Mouse (Mus musculus): ENCODE results near the gene Perm1.
A peak's percentile ranks its signal among the peaks of the same experiment; 100 is the strongest.

Perm1 gene

DNA sequence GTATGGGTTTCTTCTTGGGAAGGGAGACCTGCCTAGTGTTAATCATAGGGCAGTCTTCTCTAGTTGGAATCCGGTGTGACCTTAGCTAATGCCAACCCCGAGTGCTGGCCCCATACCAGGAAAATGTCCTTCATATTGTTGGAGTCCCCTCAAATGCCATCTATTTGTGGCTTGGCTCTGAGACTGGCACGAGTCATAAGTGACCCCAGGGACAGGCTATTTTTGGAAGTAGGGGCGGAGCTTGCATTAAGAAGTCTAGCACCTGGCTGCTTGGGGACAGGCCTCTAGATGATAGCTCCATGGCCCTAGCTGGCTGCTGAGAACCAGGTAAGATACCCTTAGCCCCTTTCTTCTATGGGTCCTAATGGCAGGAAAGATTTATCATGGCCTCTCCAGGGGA is at the start of gene Perm1:
TSS of gene Perm1 (plus strand) at position 220 of the 400 bp plus-strand sequence.
- DNase-seq (ENCODE audit: low spot score): no peak

DNA sequence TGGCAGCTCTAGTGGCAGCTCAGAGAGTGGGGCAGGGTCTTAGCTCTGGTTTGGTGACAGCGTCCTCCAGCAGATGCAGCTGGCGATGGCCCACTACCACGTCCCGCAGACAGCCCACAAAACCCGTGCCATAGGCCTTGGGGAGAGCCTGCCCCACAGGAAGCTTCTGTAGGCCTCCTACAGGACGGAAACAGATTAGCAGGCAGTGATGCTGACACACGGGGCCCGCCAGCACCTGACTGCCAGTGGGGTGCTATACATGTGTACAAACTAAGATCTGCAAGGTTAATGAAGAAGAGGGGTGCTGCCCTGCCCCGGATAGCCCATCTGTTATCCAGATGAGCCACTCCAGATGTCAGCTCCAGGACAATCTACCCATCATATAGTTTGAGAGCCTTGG is 49.2 kb upstream of the Perm1 start:
- no peak for DNase-seq (ENCODE audit: low spot score)

DNA sequence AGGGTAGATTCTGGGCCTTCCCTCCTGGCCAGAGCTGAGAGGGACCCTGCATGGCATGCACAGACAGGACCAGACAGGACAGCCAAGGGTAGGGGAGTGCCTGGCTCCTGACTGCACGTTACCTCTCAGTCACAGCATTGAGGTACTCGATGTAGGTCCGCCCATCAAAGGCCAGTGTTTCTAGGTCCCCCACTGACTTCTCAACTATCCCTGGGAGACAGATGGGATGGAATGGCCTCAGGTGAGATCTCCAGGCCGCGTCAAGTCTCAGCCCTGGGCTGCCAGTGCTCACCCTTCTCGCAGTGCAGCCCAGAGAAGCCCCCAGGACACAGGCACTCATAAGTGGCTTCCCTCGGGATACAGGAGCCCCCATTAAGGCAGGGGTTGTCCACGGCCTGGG is 47.1 kb upstream of the Perm1 start:
- DNase-seq (ENCODE audit: low spot score): no peak

DNA sequence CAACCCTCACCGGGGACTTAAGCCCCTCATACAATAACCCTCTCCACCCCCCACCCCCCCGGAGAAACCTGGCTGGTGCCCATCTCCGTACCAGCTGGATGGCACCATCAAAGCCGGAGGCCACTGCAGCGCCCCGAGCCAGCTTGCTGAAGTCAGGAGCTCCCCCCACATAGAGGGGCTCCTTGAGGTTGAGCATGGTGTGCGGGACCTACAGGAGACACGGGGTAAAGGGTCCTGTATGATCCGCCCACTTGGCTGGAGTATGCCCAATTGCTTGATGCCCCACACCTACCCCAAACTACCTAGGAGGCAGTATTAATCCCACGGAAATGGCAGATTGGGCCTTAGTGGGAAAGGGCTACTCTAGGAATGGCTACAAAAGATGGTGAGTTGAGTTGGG is 46.5 kb upstream of the Perm1 start:
- no peak for DNase-seq (ENCODE audit: low spot score)

DNA sequence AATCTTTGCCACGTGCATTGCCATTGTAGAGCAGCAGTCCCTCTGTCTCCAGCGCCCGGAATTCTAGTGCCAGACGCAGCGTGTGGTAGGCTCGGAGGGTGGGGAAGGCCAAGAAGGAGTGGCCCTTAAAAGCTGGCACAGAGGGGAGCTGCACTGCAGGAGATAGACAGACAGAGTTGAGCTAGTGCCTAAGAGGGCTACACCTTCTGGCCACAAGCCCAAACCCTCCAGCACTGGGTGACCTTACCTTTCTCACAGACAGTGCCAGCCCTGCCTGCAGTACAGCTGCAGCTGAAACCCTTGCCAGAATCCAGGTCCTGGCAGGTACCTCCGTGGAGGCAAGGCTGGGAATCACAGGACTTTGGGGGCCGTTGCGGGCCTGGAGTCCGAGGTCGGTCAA is 43.8 kb upstream of the Perm1 start:
- no peak for DNase-seq (ENCODE audit: low spot score)

DNA sequence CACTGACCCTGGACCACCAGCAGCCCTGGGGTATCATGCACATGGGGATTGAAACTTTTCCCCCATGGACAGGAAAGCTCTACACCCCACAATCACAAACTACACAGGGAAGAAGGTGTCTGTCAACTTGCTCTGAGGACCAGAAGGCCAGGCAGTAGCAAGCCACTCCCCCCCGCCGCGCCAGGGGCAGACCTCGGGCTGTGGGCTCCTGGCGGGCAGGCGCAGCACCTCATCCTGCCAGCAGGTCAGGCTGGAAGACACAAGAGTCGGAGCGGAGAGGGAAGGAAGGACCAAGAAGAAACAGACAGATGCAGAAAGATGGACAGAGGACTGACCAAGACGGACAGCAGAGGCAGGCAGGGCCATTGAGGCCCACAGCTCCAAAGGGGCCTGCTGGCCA is 38.0 kb upstream of the Perm1 start:
- no peak for DNase-seq (ENCODE audit: low spot score)

DNA sequence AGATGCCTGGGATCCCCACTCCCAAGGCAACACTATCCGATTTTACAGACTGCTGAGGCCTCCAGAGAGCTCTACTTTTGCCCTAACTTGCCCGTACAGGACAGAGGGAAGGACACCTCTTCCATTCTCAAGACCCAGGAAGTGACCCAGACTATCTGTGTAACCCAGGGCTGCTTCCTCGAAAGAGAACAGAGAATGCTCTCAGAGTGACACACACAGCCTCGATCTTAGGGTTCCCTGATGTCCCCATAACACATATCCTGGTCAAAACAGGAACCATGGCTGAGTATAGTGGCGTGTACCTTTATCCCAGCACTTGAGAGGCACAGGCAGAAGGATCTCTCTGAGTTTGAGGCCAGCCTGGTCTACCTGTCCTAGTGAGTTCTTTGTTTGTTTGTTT is 31.9 kb upstream of the Perm1 start:
- no peak for DNase-seq (ENCODE audit: low spot score)

DNA sequence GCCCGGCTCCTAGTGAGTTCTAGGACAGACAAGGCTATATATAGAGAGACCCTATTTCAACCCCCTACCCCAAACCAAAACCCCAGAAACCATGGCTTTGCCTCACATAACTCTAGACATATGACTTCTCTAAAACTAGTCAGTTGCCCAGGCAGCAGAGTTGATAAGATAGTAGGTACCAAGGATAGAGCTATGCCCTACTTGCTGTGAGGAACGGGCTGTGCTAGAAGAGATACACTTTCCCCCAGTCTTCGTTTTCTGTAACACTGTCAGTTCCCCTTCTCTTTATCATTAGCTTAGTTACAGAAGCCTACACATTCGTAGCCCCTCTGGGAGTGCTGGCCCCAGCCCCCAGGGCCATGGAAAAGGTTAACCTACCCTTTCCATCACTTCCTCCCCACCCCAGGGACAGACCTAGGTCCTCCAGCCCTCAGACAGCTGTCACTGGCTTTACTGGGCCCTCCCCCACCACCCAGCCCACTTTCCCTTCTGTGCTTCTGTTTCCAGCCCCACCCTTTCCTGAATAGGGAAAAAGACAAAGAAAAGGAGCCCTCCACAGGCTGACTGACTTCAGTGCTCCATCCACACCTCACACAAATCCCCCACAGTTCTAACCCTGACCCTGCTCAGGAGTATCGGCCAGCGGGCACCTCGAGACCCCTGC is 31.2 kb upstream of the Perm1 start:
- no peak for DNase-seq (ENCODE audit: low spot score)

DNA sequence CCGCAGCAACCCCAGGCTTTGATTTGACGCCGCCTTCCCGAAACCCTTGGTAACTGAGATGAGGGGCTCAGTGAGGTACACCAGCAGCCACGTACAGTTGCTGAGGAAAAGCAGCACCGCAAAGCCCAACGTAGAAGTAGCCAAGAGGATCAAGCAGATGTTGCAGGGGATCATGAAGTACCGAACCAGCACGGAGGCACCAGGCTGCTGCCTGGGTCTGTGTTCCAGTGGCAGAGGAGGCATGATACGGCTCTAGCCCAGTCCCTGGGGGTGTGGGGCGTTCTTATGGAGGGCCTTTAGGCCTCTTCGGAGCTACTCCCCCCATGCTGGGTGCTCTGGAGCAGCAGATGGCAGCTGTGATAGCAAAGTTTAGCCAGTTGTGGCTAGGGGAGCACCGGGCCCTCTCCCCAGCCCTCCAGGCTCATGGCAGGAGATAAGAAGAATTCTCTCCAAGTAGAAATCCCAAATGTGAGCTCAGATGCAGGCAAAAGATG is 30.2 kb upstream of the Perm1 start:
- DNase-seq (ENCODE audit: low spot score): no peak

DNA sequence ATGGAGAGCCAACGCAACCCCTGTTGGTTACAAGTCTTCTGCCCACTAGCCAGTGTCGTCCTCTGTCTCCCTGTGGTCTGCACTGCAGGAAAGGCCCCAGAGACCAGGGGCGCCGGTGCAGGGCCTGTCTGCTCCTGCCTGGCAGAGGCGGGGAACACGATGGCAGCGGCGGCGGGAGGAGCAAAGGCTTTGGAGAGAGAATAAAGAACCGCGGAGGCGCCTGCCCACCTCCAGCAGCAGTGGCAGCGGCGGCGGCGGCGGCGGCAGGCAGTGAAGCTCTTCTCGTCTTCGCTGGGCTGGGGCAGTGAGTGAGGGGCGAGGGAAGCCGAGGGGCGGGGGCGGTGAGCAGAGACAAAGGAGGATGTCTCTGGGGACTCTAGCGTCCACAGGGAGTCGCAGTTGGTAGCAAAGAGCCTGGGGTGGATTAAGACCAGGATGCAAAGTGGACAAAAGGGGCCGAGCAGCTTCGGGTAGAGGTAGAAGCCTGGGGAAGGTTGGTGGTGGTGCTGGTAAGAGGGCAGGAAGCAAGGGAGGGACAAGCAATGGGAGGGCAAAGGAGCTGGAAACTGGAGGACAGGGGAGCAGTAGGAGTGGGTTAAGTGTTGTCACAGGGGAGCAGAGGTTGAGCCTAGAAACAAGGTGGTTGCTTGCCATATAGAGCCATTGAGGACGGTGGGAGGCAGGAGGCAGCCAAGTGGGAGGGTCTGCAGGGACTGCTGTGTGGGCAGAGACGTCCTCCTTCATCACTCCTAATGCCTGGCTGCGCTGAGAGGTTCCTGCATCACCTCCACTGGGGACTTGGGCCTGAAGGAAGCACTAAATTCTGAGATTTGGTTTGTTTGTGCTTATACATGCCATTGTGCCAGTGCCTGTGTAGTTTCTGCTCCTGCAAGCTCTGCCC is 29.5 kb upstream of the Perm1 start:
- DNase-seq (ENCODE audit: low spot score): no peak

DNA sequence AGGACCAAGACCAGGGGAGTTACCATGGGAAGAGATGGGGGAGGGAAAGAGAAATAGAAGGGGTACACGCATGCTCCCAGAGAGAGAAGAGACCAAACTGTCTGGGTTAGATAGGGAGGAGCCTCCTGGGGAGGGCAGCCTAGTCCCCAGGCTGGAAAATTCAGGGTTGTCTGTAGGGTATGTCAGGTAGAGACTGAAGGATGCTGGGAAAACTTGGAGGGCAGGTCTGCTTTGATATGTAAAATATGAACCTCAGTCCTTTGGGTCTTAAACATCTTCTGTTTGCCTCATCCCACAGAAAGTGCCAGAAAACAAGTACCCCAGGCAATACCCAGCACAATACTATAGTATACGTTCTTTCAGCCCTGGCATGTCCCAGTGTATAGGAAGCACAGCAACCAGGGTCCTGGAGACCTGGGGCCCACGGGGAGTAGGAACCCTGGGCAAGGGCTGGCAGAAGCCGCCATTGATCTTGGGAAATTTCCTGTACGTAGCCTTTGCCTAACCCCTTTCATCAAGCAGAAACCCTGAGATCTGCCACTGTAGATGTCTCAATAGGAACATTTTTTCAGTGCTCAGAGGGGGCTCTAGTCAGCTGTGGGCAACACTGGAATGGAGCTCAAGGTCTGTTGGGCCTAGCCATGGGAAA is 27.4 kb upstream of the Perm1 start:
- no peak for DNase-seq (ENCODE audit: low spot score)

DNA sequence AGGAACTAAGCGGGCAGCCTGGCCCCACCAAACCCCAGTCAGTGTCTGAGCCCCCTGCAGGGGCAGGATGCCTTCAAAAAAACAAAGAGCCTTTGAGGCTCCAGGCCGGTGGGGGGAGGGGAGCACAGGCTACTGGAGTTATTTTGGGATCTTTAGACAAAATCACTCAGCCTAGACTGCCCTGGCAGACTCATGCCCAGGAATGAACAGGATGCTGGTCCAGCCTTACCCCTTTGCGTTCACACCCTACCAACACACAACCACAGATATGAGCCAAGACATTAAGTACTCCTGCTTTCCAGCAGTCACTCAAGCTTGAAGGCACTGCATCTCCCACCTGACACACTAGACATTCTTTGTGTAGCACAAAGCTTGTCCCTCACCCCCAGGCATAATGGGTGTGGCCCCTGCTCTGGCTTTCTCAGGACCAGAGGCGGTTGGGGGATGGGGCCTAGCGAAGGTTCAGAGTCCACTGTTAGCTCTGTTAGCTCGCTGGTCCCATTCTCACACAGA is 26.8 kb upstream of the Perm1 start:
- DNase-seq (ENCODE audit: low spot score): no peak

DNA sequence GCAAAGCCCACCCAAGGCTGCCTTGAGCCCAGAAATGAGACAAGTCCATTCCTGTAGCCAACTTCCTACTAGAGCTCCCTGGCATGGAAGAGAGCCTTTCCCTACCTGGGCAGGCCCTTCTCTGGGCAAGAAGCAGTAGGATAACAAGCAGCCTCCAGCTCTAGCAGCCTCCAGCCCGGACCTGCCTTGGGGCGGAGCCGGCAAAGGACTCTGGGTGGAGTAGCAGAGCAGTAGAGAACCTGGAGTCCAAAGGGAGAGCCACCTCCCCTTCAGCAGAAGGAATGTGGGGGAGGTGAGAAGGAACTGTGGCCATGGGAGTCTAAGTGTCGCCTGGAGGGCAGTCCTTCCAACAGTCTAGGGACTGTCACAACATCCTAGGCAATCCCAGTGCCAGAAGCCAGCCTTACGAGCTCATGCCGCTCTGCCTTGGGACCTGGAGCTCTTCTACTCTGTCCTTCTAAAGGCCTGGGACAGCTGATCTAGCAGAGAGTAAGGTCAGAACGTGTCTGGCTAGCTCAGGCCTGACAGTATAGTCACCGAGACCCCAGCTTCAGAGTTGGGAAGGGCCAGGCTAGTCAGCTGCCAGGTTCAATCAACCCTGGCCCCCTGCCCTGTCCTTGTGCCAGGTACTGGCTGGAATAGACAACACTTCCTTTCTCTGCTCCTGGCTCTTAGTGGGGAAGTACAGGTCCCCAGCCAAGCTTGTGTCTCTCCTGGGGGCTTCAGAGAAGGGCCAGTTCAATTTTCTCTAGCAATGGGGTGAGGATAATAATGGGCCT is 23.1 kb upstream of the Perm1 start:
- DNase-seq (ENCODE audit: low spot score): peak; percentile 40

DNA sequence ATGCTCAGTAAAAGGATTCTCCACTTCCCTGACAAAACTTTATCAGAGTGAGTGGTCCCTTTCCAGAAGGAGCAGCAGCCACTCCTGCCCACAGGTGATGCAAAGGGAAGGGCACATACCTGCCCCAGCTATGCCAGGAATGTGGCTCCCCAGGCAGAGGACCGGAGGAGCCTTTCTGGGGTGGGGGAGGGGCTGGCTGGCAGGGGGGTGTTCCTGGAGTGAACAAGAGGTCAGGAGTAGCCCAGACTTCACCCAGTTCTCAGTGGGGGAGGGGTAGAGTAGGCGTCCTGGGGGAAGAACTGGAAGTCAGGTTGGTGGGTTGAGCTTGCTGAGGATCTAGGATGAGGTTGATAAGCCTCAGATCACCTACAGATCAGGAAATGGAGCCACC is 22.5 kb upstream of the Perm1 start:
- peak; percentile 21 for DNase-seq (ENCODE audit: low spot score)

DNA sequence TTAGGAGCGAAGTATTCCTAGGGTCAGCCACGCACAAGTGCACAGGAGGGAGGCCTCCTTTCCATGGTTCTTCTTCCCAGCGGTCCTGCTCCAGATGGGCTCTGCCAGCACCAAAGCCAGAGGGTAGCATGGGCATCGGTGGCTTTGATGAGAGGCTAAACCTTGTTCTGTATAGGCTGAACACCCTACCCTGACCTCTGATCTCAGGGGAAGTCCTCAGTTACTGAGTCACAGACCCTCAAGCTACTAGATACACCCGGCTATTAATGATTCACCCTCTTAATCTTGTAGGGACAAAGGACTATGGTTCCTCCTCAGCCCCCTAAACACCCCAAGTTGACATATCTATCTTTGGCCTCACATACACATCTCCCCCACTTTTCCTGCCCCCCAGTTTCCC is 21.8 kb upstream of the Perm1 start:
- DNase-seq (ENCODE audit: low spot score): no peak

DNA sequence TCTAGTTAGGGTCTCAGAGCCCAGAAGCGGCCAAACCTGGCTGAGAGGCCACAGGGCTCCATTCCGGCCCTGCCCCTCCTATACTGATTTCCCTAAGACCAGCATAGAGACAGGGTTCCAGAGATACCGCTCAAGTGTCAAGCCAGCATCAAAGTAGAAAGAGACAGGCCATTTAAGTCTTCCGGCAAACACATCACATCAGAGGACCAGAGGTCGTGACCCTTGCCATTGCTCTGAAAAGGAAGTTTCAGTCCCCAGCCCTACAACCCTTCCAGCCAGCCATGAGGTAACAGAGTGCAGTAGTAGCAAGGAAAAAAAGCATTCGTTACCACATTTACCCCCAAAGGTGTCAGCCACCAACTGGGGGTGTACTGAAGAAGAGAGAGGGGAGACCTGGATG is 21.3 kb upstream of the Perm1 start:
- DNase-seq (ENCODE audit: low spot score): no peak

DNA sequence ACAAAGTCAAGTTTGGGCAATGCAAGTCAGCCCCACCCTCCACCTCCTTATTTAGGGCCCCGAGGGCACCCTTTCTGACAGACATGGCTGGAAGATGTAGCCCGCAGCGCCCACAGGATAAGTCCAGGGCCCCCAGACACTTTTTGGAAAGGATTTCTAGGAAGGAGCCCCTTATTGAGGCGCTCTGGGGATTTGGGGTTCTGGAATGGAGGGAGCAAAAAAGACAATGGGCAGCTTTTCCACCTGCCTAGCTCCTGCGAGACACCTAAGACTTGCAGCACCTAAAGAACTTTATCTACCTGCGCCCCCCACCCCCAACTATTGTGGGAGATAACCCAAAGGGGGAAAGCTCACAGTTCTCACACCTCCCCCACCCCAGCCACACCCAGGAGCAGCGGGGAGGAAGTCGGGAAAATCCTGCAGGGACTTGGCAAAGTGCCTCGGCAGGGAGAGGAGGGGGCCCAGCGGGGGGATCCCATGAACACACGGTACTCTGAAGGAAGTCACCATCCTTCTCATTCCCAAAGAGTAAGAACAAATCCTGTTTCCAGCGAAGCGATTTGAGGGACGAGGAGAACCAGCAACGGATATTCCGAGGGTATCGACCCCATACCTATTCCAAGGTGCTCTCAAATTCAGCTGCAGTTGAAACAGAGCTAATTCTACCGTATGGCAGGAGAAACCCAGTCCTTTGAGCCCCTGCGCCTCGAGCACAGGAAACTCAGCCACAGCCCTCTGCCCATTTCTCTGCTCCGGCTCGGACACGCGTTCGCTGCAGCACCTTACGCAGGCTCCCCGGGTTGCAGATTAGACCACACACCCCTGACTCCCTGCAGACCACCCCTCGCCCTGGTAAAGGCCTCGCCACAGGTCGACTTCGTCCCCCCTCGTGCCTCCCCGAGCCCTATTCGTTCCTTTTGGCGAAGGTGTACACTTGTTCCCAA is 19.5 kb upstream of the Perm1 start:
- DNase-seq (ENCODE audit: low spot score): peak; percentile 52

DNA sequence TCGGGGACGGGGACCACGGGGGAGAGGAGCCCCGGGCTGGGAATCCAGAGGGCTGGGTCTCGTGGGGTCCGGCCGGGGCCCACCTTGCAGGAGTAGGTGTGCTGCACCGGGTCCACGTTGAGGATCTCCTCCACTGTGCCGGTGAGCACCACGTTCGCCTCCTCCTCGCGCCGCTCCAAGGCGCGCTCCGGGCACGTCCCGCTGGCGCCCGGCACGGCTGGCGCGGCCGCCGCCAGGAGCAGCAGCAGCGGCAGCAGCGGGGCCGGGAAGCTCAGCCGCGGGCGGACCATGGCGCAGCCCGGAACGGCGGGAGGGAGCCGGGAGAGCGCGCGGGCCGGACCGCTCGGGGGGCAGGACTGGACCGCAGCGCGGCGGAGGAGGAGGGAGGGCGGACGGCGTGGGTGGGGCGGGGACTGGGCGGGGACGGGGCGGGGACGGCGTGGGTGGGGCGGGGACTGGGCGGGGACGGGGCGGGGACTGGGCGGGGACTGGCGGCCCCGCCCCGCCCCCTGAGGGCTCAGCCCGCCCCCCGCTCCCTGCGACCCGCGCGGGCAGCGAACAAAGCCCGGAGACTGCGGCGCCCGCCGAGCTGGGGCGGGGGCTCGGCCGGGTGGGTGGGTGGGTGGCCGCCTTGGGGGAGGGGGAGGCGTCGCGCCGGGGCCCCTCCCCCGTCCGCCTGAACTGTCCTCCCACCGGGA is 18.4 kb upstream of the Perm1 start, which contains the start of gene Agrn:
TSS of gene Agrn (minus strand) at position 358 of the 698 bp plus-strand sequence.
- DNase-seq (ENCODE audit: low spot score): peak; percentile 70

DNA sequence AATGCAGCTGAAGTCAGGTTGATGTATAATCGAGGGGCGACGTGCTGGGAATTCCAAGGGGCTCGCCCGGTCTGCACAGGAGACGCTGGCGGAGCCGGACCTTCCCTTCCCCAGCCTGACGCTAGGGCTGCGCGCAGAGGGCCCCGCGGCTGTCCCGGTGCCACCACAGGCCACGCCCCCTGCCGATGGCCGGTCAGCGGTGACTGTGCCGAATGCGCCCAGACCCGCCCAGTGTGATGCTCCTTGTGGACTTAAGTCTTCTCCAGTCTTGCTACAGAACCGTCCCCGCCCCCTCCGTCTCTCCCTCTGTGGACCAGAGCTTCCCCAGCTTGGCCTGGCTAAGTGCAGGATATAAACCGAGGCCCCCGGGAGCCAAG is 17.9 kb upstream of the Perm1 start:
- peak; percentile 81 for DNase-seq (ENCODE audit: low spot score)
